Mouse (Mus musculus) spleen, postnatal 14 days (tissue): ENCODE measurements around the gene Cd70.
A peak's percentile ranks its signal among the peaks of the same experiment; 100 is the strongest.

Experiments used
- DNase-seq, 2 experiments: peaks; one replicate each; pipeline ENCODE4 v3.0.0; 2021 to 2022; ENCODE audit warnings: low spot score in 2 of 2

The Cd70 gene

GRCm38 (mm10) chr17:57098321-57098720 lies 51.3 kb downstream of the Cd70 start:
- no peak for DNase-seq

GRCm38 (mm10) chr17:57096623-57096920 lies 53.0 kb downstream of the Cd70 start:
- peak; percentile 60 to 80 for DNase-seq
